Mouse (Mus musculus): Measurements from ENCODE around the gene Fam126a.

- TF ChIP-seq CTCF (IDR thresholded peaks at IDR 0.05; ENCODE audit: borderline replicate concordance, extremely low read depth, insufficient read depth, insufficient read length) (no peak), POLR2A (IDR thresholded peaks at IDR 0.05; ENCODE audit: borderline replicate concordance, extremely low read depth, insufficient read depth, insufficient read length, poor library complexity, severe bottlenecking) (no peak)
Measured at GRCm38 (mm10) chr5:23909256-23909655, 121.2 kb downstream of the Fam126a start.
